8 mouse cellular contexts compared by ENCODE assay signal in the genomic region with DNA sequence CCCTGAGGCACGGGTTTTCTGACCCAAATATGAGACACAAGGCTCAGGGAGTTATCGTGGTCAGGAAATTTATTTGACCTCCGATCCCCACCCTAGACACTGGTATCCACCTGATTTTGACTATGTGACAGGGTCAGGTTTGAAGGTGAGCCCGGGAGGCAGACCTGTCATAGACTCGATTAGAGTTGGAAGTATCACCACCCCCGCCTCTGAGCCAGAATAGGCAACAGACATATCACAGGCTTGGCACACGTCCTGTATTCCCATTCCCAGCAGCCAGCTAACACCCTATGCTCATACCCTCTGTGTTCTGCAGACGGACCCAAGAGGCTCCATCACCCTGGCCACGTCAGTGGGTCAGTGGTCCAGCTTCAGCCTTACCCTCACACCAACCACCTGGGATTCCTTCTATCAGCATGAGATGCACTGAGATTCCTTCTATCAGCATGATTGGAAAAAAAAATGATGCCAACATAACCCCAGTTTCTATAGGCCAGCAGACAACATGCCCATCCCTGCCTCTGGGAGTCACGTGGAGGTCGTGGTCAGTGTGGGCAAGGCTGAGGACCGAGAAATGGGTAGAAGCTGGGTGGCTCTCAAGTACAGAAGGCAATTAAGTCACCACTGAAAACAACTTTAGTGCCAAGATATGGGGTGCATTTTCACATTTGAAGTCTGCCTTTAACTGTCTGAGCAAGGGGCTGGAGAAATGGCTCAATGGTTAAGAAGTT. TPM values are rescaled to one million over a fixed set of nuclear protein-coding genes. Genes with fewer than 3 reads are reported as not detected.
DNase-seq lines count a peak whose midpoint lies in the region; ATAC-seq lines count a peak whose summit lies in the region.

No protein-coding gene starts in this region.

- H3K4me3 ChIP-seq in heart, embryonic 13.5 days: peak overlapping the region; percentile 49
- H3K4me3 ChIP-seq in embryonic facial prominence, embryonic 12.5 days: no peak overlapping the region
- peak overlapping the region; percentile 37 for H3K4me3 ChIP-seq in hindbrain, embryonic 14.5 days (replicated peaks; ENCODE audit: low read length)
- H3K4me3 ChIP-seq in midbrain, embryonic 14.5 days (replicated peaks; ENCODE audit: low read depth, low read length): peak overlapping the region; percentile 46

- peak overlapping the region; percentile 82 for H3K4me2 ChIP-seq in heart, embryonic 13.5 days
- H3K4me2 ChIP-seq in embryonic facial prominence, embryonic 12.5 days (replicated peaks): peak overlapping the region; percentile 52
- peak overlapping the region; percentile 58 for H3K4me2 ChIP-seq in hindbrain, embryonic 14.5 days (replicated peaks)
- H3K4me2 ChIP-seq in midbrain, embryonic 14.5 days (ENCODE audit: low read length): peak overlapping the region; percentile 81

- ATAC-seq in heart, embryonic 13.5 days (ENCODE audit: extremely low read depth, insufficient number of reproducible peaks, low FRiP score, low TSS enrichment): no peak
- ATAC-seq in embryonic facial prominence, embryonic 12.5 days (ENCODE audit: insufficient number of reproducible peaks, insufficient read depth, low FRiP score, low TSS enrichment): no peak
- ATAC-seq in hindbrain, embryonic 14.5 days (ENCODE audit: low FRiP score): no peak
- no peak for ATAC-seq in midbrain, embryonic 14.5 days (ENCODE audit: low FRiP score, low TSS enrichment)

- no peaks in the 10 kb centered on the region; the same call in 1 of the 2 replicates for H3K9me3 ChIP-seq in heart, embryonic 13.5 days
- no peaks in the 10 kb centered on the region for H3K9me3 ChIP-seq in embryonic facial prominence, embryonic 12.5 days
- H3K9me3 ChIP-seq in hindbrain, embryonic 14.5 days (ENCODE audit: control insufficient read depth, low read length): no peaks in the 10 kb centered on the region
- H3K9me3 ChIP-seq in midbrain, embryonic 14.5 days (ENCODE audit: control insufficient read depth, low read length): no peaks in the 10 kb centered on the region

- peaks cover 66% of the 10 kb centered on the region for H3K27me3 ChIP-seq in heart, embryonic 13.5 days (replicated peaks)
- peaks cover 43% of the 10 kb centered on the region for H3K27me3 ChIP-seq in embryonic facial prominence, embryonic 12.5 days
- peaks cover 5% of the 10 kb centered on the region; the same call in 1 of the 2 replicates for H3K27me3 ChIP-seq in hindbrain, embryonic 14.5 days (ENCODE audit: control insufficient read depth, insufficient read depth, low read length)
- H3K27me3 ChIP-seq in midbrain, embryonic 14.5 days (ENCODE audit: control insufficient read depth, insufficient read depth, low read length): no peaks in the 10 kb centered on the region

- no peak overlapping the region; the same call in 1 of the 2 replicates for H3K27ac ChIP-seq in heart, embryonic 13.5 days (replicated peaks)
- no peak overlapping the region for H3K27ac ChIP-seq in embryonic facial prominence, embryonic 12.5 days
- H3K27ac ChIP-seq in hindbrain, embryonic 14.5 days: peak overlapping the region; percentile 67; the same call in 1 of the 2 replicates
- H3K27ac ChIP-seq in midbrain, embryonic 14.5 days (replicated peaks; ENCODE audit: low read depth, low read length): peak overlapping the region; percentile 78

- H3K36me3 ChIP-seq in heart, embryonic 13.5 days: no peaks in the 10 kb centered on the region
- H3K36me3 ChIP-seq in embryonic facial prominence, embryonic 12.5 days: no peaks in the 10 kb centered on the region
- no peaks in the 10 kb centered on the region for H3K36me3 ChIP-seq in hindbrain, embryonic 14.5 days (replicated peaks; ENCODE audit: control insufficient read depth, insufficient read depth)
- H3K36me3 ChIP-seq in midbrain, embryonic 14.5 days (ENCODE audit: control insufficient read depth, insufficient read depth, low read length): no peaks in the 10 kb centered on the region

- peaks cover 16% of the 10 kb centered on the region for H3K4me1 ChIP-seq in heart, embryonic 13.5 days
- no peaks in the 10 kb centered on the region; the same call in 1 of the 2 replicates for H3K4me1 ChIP-seq in embryonic facial prominence, embryonic 12.5 days
- peaks cover 5% of the 10 kb centered on the region; the same call in 1 of the 2 replicates for H3K4me1 ChIP-seq in hindbrain, embryonic 14.5 days (replicated peaks; ENCODE audit: control insufficient read depth, insufficient read depth, low read length)
- H3K4me1 ChIP-seq in midbrain, embryonic 14.5 days (ENCODE audit: control insufficient read depth, insufficient read depth, low read length): peaks cover 13% of the 10 kb centered on the region

- no peak for DNase-seq in heart, adult 9 months (ENCODE audit: low spot score in 2 of 2)
- DNase-seq in hindbrain, embryonic 14.5 days (ENCODE audit: low spot score): no peak
- no peak for DNase-seq in midbrain, embryonic 14.5 days
- no peak for DNase-seq in yolk sac, embryonic 10.5 days (ENCODE audit: low spot score)
- DNase-seq in ovary, postnatal 14 days (ENCODE audit: low spot score): no peak
- DNase-seq in B cell, adult 2 months: no peak

- H3K9ac ChIP-seq in heart, embryonic 13.5 days: peak overlapping the region; percentile 76
- no peak overlapping the region for H3K9ac ChIP-seq in embryonic facial prominence, embryonic 12.5 days
- peak overlapping the region; percentile 65 for H3K9ac ChIP-seq in hindbrain, embryonic 14.5 days
- peak overlapping the region; percentile 69 for H3K9ac ChIP-seq in midbrain, embryonic 14.5 days (replicated peaks; ENCODE audit: low read length)

- 51% methylated on average over 12 of the region's 12 CpGs for WGBS in heart, embryonic 13.5 days
- WGBS in embryonic facial prominence, embryonic 12.5 days: 63% methylated on average over 12 of the region's 12 CpGs
- 62% methylated on average over 12 of the region's 12 CpGs for WGBS in hindbrain, embryonic 14.5 days
- 68% methylated on average over 12 of the region's 12 CpGs for WGBS in midbrain, embryonic 14.5 days

RNA-seq across cellular contexts. Expression of a gene that starts 6.9 kb away (rescaled TPM):
- polyA plus RNA-seq in heart, embryonic 13.5 days (2015; fragmentation: Nextera tagmentation; extraction: Ambion mirVana): 6.7 and 7.4 TPM in 2 replicates
- polyA plus RNA-seq in embryonic facial prominence, embryonic 12.5 days (2016; fragmentation: Nextera tagmentation; extraction: Ambion mirVana): 19.7 and 20.6 TPM in 2 replicates
- 25.7 and 28.5 TPM in 2 replicates for polyA plus RNA-seq in hindbrain, embryonic 14.5 days (2014; fragmentation: Nextera tagmentation; extraction: Ambion mirVana)
- 27.1 and 29.5 TPM in 2 replicates for polyA plus RNA-seq in midbrain, embryonic 14.5 days (2014; fragmentation: Nextera tagmentation; extraction: Ambion mirVana)

RNA-seq across cellular contexts. Expression of a gene that starts 7.3 kb away (rescaled TPM):
- 6.8 and 7.0 TPM in 2 replicates for polyA plus RNA-seq in heart, embryonic 13.5 days (2015; fragmentation: Nextera tagmentation; extraction: Ambion mirVana)
- polyA plus RNA-seq in embryonic facial prominence, embryonic 12.5 days (2016; fragmentation: Nextera tagmentation; extraction: Ambion mirVana): 7.7 and 7.9 TPM in 2 replicates
- 44.5 and 50.2 TPM in 2 replicates for polyA plus RNA-seq in hindbrain, embryonic 14.5 days (2014; fragmentation: Nextera tagmentation; extraction: Ambion mirVana)
- polyA plus RNA-seq in midbrain, embryonic 14.5 days (2014; fragmentation: Nextera tagmentation; extraction: Ambion mirVana): 43.3 and 52.6 TPM in 2 replicates

RNA-seq across cellular contexts. Expression of a gene that starts 28.7 kb away (rescaled TPM):
- 173 and 184 TPM in 2 replicates for polyA plus RNA-seq in heart, embryonic 13.5 days (2015; fragmentation: Nextera tagmentation; extraction: Ambion mirVana)
- 170 and 181 TPM in 2 replicates for polyA plus RNA-seq in embryonic facial prominence, embryonic 12.5 days (2016; fragmentation: Nextera tagmentation; extraction: Ambion mirVana)
- 196 and 222 TPM in 2 replicates for polyA plus RNA-seq in hindbrain, embryonic 14.5 days (2014; fragmentation: Nextera tagmentation; extraction: Ambion mirVana)
- 222 and 223 TPM in 2 replicates for polyA plus RNA-seq in midbrain, embryonic 14.5 days (2014; fragmentation: Nextera tagmentation; extraction: Ambion mirVana)

RNA-seq across cellular contexts. Expression of a gene that starts 40.3 kb away (rescaled TPM):
- polyA plus RNA-seq in heart, embryonic 13.5 days (2015; fragmentation: Nextera tagmentation; extraction: Ambion mirVana): not detected in 2 replicates
- not detected in 2 replicates for polyA plus RNA-seq in embryonic facial prominence, embryonic 12.5 days (2016; fragmentation: Nextera tagmentation; extraction: Ambion mirVana)
- 1.8 and 1.9 TPM in 2 replicates for polyA plus RNA-seq in hindbrain, embryonic 14.5 days (2014; fragmentation: Nextera tagmentation; extraction: Ambion mirVana)
- 0.54 and 1.4 TPM in 2 replicates for polyA plus RNA-seq in midbrain, embryonic 14.5 days (2014; fragmentation: Nextera tagmentation; extraction: Ambion mirVana)

RNA-seq across cellular contexts. Expression of a gene that starts 44.9 kb away (rescaled TPM):
- 1,581 and 1,838 TPM in 2 replicates for polyA plus RNA-seq in heart, embryonic 13.5 days (2015; fragmentation: Nextera tagmentation; extraction: Ambion mirVana)
- polyA plus RNA-seq in embryonic facial prominence, embryonic 12.5 days (2016; fragmentation: Nextera tagmentation; extraction: Ambion mirVana): 867 and 893 TPM in 2 replicates
- polyA plus RNA-seq in hindbrain, embryonic 14.5 days (2014; fragmentation: Nextera tagmentation; extraction: Ambion mirVana): 897 and 1,000 TPM in 2 replicates
- polyA plus RNA-seq in midbrain, embryonic 14.5 days (2014; fragmentation: Nextera tagmentation; extraction: Ambion mirVana): 838 and 924 TPM in 2 replicates

Comparison
In these comparisons a context has a peak if more than half of its experiments do, and no peak if none do; other contexts are left out.
1. H3K27ac ChIP-seq: peak in hindbrain, embryonic 14.5 days (single experiment) and midbrain, embryonic 14.5 days (single experiment); none in heart, embryonic 13.5 days (single experiment) and embryonic facial prominence, embryonic 12.5 days (single experiment).
2. Peak in every context shown above with its lines, with median percentiles within 50 percentile points of each other: H3K4me2 ChIP-seq.